Mouse (Mus musculus) stomach, postnatal 0 days (tissue): ENCODE data around the gene Cacnb4.

ENCODE experiments used
- CTCF ChIP-seq: IDR thresholded peaks from 2 replicates; pipeline ENCODE4 v1.5.1; 2016; ENCODE audit warnings: antibody characterized with exemption, low read depth, mild to moderate bottlenecking, moderate library complexity
- EP300 ChIP-seq: optimal IDR thresholded peaks from 2 replicates; pipeline ENCODE3; 2016; ENCODE audit warnings: antibody characterized with exemption

- TF ChIP-seq EP300 (no peak), CTCF (no peak)
Measured at GRCm38 (mm10) chr2:52423611-52424247, 252.9 kb downstream of the Cacnb4 start.
